In the genomic region with DNA sequence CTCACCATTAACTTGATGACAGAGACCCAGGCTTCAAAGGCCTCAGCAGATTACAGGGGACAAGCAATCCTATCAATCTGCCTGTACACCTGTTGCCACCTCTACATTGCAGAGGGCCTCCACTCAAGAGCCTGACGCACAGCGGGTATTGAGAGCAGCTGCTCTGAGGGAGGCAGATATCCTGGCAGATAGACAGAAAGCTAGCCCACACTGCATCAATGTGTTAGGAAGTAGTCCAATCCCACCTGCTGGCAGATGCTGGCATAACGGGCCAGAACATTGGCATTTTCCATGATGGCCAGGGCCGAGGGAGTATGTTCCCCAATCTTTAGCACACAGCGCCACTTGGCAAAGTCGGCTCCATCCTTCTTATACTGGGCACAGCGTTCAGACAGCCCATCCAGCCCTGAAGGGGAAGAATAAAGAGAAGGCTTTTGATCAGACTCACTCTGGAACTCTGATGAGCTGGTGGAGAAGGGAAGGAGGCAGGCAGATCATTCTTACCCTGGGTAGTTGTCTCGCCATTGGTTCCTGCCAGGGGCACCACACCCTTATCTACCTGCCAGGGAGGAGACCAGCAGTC, we compare ENCODE assay signal across 8 mouse cellular contexts. TPM values are rescaled to one million over a fixed set of nuclear protein-coding genes. Genes with fewer than 3 reads are reported as not detected.
A peak's percentile ranks its signal among the peaks of the same experiment; 100 is the strongest.
DNase-seq lines count a peak whose midpoint lies in the region; ATAC-seq and TF ChIP-seq lines count a peak whose summit lies in the region.

No protein-coding gene starts in this region.

- H3K27me3 ChIP-seq in heart, embryonic 11.5 days (ENCODE audit: control insufficient read depth, insufficient read depth, low read length): no peaks in the 10 kb centered on the region
- no peaks in the 10 kb centered on the region for H3K27me3 ChIP-seq in heart, postnatal 0 days (ENCODE audit: control insufficient read depth, insufficient read depth, low read length)
- H3K27me3 ChIP-seq in limb, embryonic 15.5 days: no peaks in the 10 kb centered on the region
- no peaks in the 10 kb centered on the region for H3K27me3 ChIP-seq in splenic B cell, adult 2 months (ENCODE audit: control insufficient read depth, insufficient read depth, low read length, poor library complexity, severe bottlenecking)

- ATAC-seq in heart, embryonic 11.5 days (replicated peaks; ENCODE audit: insufficient number of reproducible peaks, low FRiP score, low TSS enrichment): no peak
- no peak for ATAC-seq in heart, postnatal 0 days (ENCODE audit: insufficient read depth, low read depth)
- no peak for ATAC-seq in limb, embryonic 15.5 days (ENCODE audit: insufficient number of reproducible peaks, low FRiP score, low TSS enrichment, low read depth)

- peaks cover 22% of the 10 kb centered on the region for H3K36me3 ChIP-seq in heart, embryonic 11.5 days (ENCODE audit: control insufficient read depth, insufficient read depth, low read length)
- peaks cover 31% of the 10 kb centered on the region for H3K36me3 ChIP-seq in heart, postnatal 0 days (replicated peaks; ENCODE audit: control insufficient read depth, insufficient read depth, low read length)
- H3K36me3 ChIP-seq in limb, embryonic 15.5 days: peaks cover 34% of the 10 kb centered on the region
- H3K36me3 ChIP-seq in splenic B cell, adult 2 months (ENCODE audit: control insufficient read depth, insufficient read depth, low read length, poor library complexity, severe bottlenecking): peaks cover 6% of the 10 kb centered on the region

- peak overlapping the region; percentile 22; the same call in 1 of the 2 replicates for H3K27ac ChIP-seq in heart, embryonic 11.5 days (ENCODE audit: low read depth, low read length)
- no peak overlapping the region for H3K27ac ChIP-seq in heart, postnatal 0 days (ENCODE audit: low read depth)
- H3K27ac ChIP-seq in limb, embryonic 15.5 days: no peak overlapping the region

- 76% methylated on average over 8 of the region's 8 CpGs for WGBS in heart, embryonic 11.5 days (ENCODE audit: insufficient replicate concordance)
- WGBS in heart, postnatal 0 days: 46% methylated on average over 8 of the region's 8 CpGs
- WGBS in limb, embryonic 15.5 days: 72% methylated on average over 8 of the region's 8 CpGs

- 0 out of 2 replicates have a peak, but pooled peaks have one; percentile 16 for TF ChIP-seq CTCF in heart, postnatal 0 days (IDR thresholded peaks at IDR 0.05; ENCODE audit: low read depth)

- peak overlapping the region; percentile 77 for H3K4me2 ChIP-seq in heart, embryonic 11.5 days
- peak overlapping the region; percentile 81 for H3K4me2 ChIP-seq in heart, postnatal 0 days (ENCODE audit: low read depth, low read length)
- H3K4me2 ChIP-seq in limb, embryonic 15.5 days: peak overlapping the region; percentile 62; the same call in 1 of the 2 replicates

- peak overlapping the region; percentile 92; the same call in 1 of the 2 replicates for H3K9ac ChIP-seq in heart, embryonic 11.5 days (ENCODE audit: low read depth, low read length)
- no peak overlapping the region for H3K9ac ChIP-seq in heart, postnatal 0 days (replicated peaks; ENCODE audit: low read depth, low read length)
- no peak overlapping the region for H3K9ac ChIP-seq in limb, embryonic 15.5 days

- peak overlapping the region; percentile 90 for H3K4me3 ChIP-seq in heart, embryonic 11.5 days (ENCODE audit: low read depth, low read length)
- peak overlapping the region; percentile 83 for H3K4me3 ChIP-seq in heart, postnatal 0 days (ENCODE audit: low read depth, low read length)
- no peak overlapping the region; the same call in 1 of the 2 replicates for H3K4me3 ChIP-seq in limb, embryonic 15.5 days

- no peak for TF ChIP-seq EP300 in heart, postnatal 0 days (IDR thresholded peaks at IDR 0.05; ENCODE audit: low read depth)

- no peak for DNase-seq in heart, postnatal 36 days
- DNase-seq in A20 (ENCODE audit: low read depth, low spot score): peak; percentile 32
- DNase-seq in brain, adult 2 months (ENCODE audit: low read depth, low spot score): peak; percentile 85
- DNase-seq in heart, postnatal 0 days (ENCODE audit: low spot score): no peak
- peak; percentile 55 for DNase-seq in splenic B cell, adult 2 months (ENCODE audit: low read depth, low spot score)
- DNase-seq in adrenal gland, adult 8-10 months: no peak

- intact Hi-C loops in heart, postnatal 36 days (cut with DNase I): no loop called here

- H3K9me3 ChIP-seq in heart, embryonic 11.5 days (replicated peaks; ENCODE audit: control insufficient read depth, low read length): no peaks in the 10 kb centered on the region
- H3K9me3 ChIP-seq in heart, postnatal 0 days (replicated peaks; ENCODE audit: control insufficient read depth, low read length): no peaks in the 10 kb centered on the region
- no peaks in the 10 kb centered on the region for H3K9me3 ChIP-seq in limb, embryonic 15.5 days

- H3K4me1 ChIP-seq in heart, embryonic 11.5 days (ENCODE audit: control insufficient read depth, insufficient read depth, low read length): peaks cover 25% of the 10 kb centered on the region
- H3K4me1 ChIP-seq in heart, postnatal 0 days (ENCODE audit: control insufficient read depth, insufficient read depth): peaks cover 22% of the 10 kb centered on the region
- H3K4me1 ChIP-seq in limb, embryonic 15.5 days: peaks cover 45% of the 10 kb centered on the region

RNA-seq across cellular contexts. Expression of gene Fam57b, which starts 1.0 kb away (rescaled TPM):
- polyA plus RNA-seq in heart, embryonic 11.5 days (2014; fragmentation: Nextera tagmentation; extraction: Ambion mirVana): 0.40 and 0.41 TPM in 2 replicates
- total RNA-seq in heart, postnatal 36 days (2021): 1 to 10 TPM; 8.2 to 9.7 TPM
- total RNA-seq in heart, postnatal 0 days (2014; rRNA removed; ENCODE audit: low replicate concordance): 0.99 and 2.9 TPM in 2 replicates
- 2.6 and 3.0 TPM in 2 replicates for polyA plus RNA-seq in heart, postnatal 0 days (2015; fragmentation: Nextera tagmentation; extraction: Ambion mirVana)
- polyA plus RNA-seq in limb, embryonic 15.5 days (2015; fragmentation: Nextera tagmentation; extraction: Ambion mirVana): 0.22 and 0.56 TPM in 2 replicates
- total RNA-seq in adrenal gland, adult 8-10 months (2022): 10 to 100 TPM in 3 of 4 experiments, 1 to 10 TPM in 1; 9.4 to 16.7 (median 13.8) TPM

RNA-seq across cellular contexts. Expression of gene Ppp4c, which starts 4.1 kb away (rescaled TPM):
- polyA plus RNA-seq in heart, embryonic 11.5 days (2014; fragmentation: Nextera tagmentation; extraction: Ambion mirVana): 204 and 213 TPM in 2 replicates
- 10 to 100 TPM; 36.1 to 36.5 TPM for total RNA-seq in heart, postnatal 36 days (2021)
- total RNA-seq in heart, postnatal 0 days (2014; rRNA removed; ENCODE audit: low replicate concordance): 93.7 and 118 TPM in 2 replicates
- polyA plus RNA-seq in heart, postnatal 0 days (2015; fragmentation: Nextera tagmentation; extraction: Ambion mirVana): 75.8 and 77.4 TPM in 2 replicates
- 212 and 227 TPM in 2 replicates for polyA plus RNA-seq in limb, embryonic 15.5 days (2015; fragmentation: Nextera tagmentation; extraction: Ambion mirVana)
- 100 to 1,000 TPM in 1 of 4 experiments, 10 to 100 TPM in 3; 85.9 to 100 (median 94.9) TPM for total RNA-seq in adrenal gland, adult 8-10 months (2022)

RNA-seq across cellular contexts. Expression of gene Tbx6, which starts 15.2 kb away (rescaled TPM):
- polyA plus RNA-seq in heart, embryonic 11.5 days (2014; fragmentation: Nextera tagmentation; extraction: Ambion mirVana): 0.31 and 0.45 TPM in 2 replicates
- under 1 TPM; 0.24 to 0.44 TPM for total RNA-seq in heart, postnatal 36 days (2021)
- 0.23 and 1.3 TPM in 2 replicates for total RNA-seq in heart, postnatal 0 days (2014; rRNA removed; ENCODE audit: low replicate concordance)
- 0.07 TPM in 1 of 2 replicates, not detected in the other for polyA plus RNA-seq in heart, postnatal 0 days (2015; fragmentation: Nextera tagmentation; extraction: Ambion mirVana)
- 0.37 and 0.46 TPM in 2 replicates for polyA plus RNA-seq in limb, embryonic 15.5 days (2015; fragmentation: Nextera tagmentation; extraction: Ambion mirVana)
- under 1 TPM in 3 of 4 experiments, not detected in 1; 0.35 to 0.74 (median 0.56) TPM for total RNA-seq in adrenal gland, adult 8-10 months (2022)

RNA-seq across cellular contexts. Expression of gene Ypel3, which starts 19.7 kb away (rescaled TPM):
- polyA plus RNA-seq in heart, embryonic 11.5 days (2014; fragmentation: Nextera tagmentation; extraction: Ambion mirVana): 79.6 and 84.9 TPM in 2 replicates
- 100 to 1,000 TPM in 1 of 2 experiments, 10 to 100 TPM in 1; 91.4 to 110 TPM for total RNA-seq in heart, postnatal 36 days (2021)
- 88.9 and 146 TPM in 2 replicates for total RNA-seq in heart, postnatal 0 days (2014; rRNA removed; ENCODE audit: low replicate concordance)
- 84.1 and 111 TPM in 2 replicates for polyA plus RNA-seq in heart, postnatal 0 days (2015; fragmentation: Nextera tagmentation; extraction: Ambion mirVana)
- 117 and 122 TPM in 2 replicates for polyA plus RNA-seq in limb, embryonic 15.5 days (2015; fragmentation: Nextera tagmentation; extraction: Ambion mirVana)
- total RNA-seq in adrenal gland, adult 8-10 months (2022): 100 to 1,000 TPM; 114 to 148 (median 125) TPM

RNA-seq across cellular contexts. Expression of gene Gdpd3, which starts 30.3 kb away (rescaled TPM):
- polyA plus RNA-seq in heart, embryonic 11.5 days (2014; fragmentation: Nextera tagmentation; extraction: Ambion mirVana): 0.92 and 1.4 TPM in 2 replicates
- 1 to 10 TPM; 1.6 TPM for total RNA-seq in heart, postnatal 36 days (2021)
- 7.3 and 7.9 TPM in 2 replicates for total RNA-seq in heart, postnatal 0 days (2014; rRNA removed; ENCODE audit: low replicate concordance)
- 0.69 and 0.77 TPM in 2 replicates for polyA plus RNA-seq in heart, postnatal 0 days (2015; fragmentation: Nextera tagmentation; extraction: Ambion mirVana)
- 16.8 and 17.7 TPM in 2 replicates for polyA plus RNA-seq in limb, embryonic 15.5 days (2015; fragmentation: Nextera tagmentation; extraction: Ambion mirVana)
- 1 to 10 TPM; 1.8 to 9.2 (median 5.6) TPM for total RNA-seq in adrenal gland, adult 8-10 months (2022)

Comparison
In these comparisons a context has a peak if more than half of its experiments do, and no peak if none do; other contexts are left out.
1. DNase-seq: peak in A20 (single experiment), brain, adult 2 months (single experiment) and splenic B cell, adult 2 months (single experiment); none in heart, postnatal 36 days (0 of 2), heart, postnatal 0 days (single experiment) and adrenal gland, adult 8-10 months (single experiment).
2. Peak in every context shown above with its lines, with median percentiles within 50 percentile points of each other: H3K4me2 ChIP-seq.